Mouse (Mus musculus) monocyte, adult 5-6 weeks (primary cell): ENCODE measurements around the gene Clpsl2. TPM values are rescaled to one million over a fixed set of nuclear protein-coding genes. Genes with fewer than 3 reads are reported as not detected.
"Not testable (repeated sequence)": the region's sequence is repeated elsewhere in the genome, so short reads cannot be mapped to it uniquely, and the experiment has no call there.

Experiments
- ATAC-seq: fragments of 153-309, 156-312 bp; replicated peaks from 2 replicates; pipeline ENCODE4 v1.8.0; 2017; ENCODE audit warnings: mild to moderate bottlenecking; ENCODE audit not compliant: low TSS enrichment, insufficient number of reproducible peaks, severe bottlenecking, poor library complexity, low FRiP score
- total RNA-seq: library from RNA; stranded (forward); fragments of 200-1000, 200-491, 200-594 nt; gene quantifications from 3 replicates; pipeline ENCODE4 v1.2.3, GENCODE M21; 2017

Clpsl2 gene
- total RNA-seq, 1 experiment from 2014 or later, result not detected

GRCm38 (mm10) chr17:28548550-28548949 lies 661 bp upstream of the Clpsl2 start:
- ATAC-seq, result no peak

GRCm38 (mm10) chr17:28553040-28553793 lies 4.0 kb downstream of the Clpsl2 start:
- ATAC-seq, result peak; percentile 77; the same call in 1 of the 2 replicates

- not testable (repeated sequence) for ATAC-seq
Measured at GRCm38 (mm10) chr17:28554021-28554420, 4.8 kb downstream of the Clpsl2 start.

- no peak for ATAC-seq
Measured at GRCm38 (mm10) chr17:28556635-28557396, 7.6 kb downstream of the Clpsl2 start.

GRCm38 (mm10) chr17:28557772-28558171 lies 8.6 kb downstream of the Clpsl2 start:
- no peak for ATAC-seq

- no peak for ATAC-seq
Measured at GRCm38 (mm10) chr17:28560598-28560997, 11.4 kb downstream of the Clpsl2 start, which contains the start of gene Clps. Clps (minus strand) TSS chr17:28560766.

- ATAC-seq, result no peak
Measured at GRCm38 (mm10) chr17:28561613-28562012, 12.4 kb downstream of the Clpsl2 start.

- no peak for ATAC-seq
Measured at GRCm38 (mm10) chr17:28565181-28565580, 16.0 kb downstream of the Clpsl2 start.

- no peak for ATAC-seq
Measured at GRCm38 (mm10) chr17:28567541-28567940, 18.3 kb downstream of the Clpsl2 start.

GRCm38 (mm10) chr17:28571868-28572267 lies 22.7 kb downstream of the Clpsl2 start:
- no peak for ATAC-seq

- no peak for ATAC-seq
Measured at GRCm38 (mm10) chr17:28572521-28572920, 23.3 kb downstream of the Clpsl2 start.

- no peak for ATAC-seq
Measured at GRCm38 (mm10) chr17:28572941-28573340, 23.7 kb downstream of the Clpsl2 start.

GRCm38 (mm10) chr17:28575244-28576125 lies 26.3 kb downstream of the Clpsl2 start, which contains the start of gene Lhfpl5:
Lhfpl5 (plus strand) TSS chr17:28575641.
- ATAC-seq, result no peak

- ATAC-seq, result no peak
Measured at GRCm38 (mm10) chr17:28580396-28580795, 31.2 kb downstream of the Clpsl2 start.

GRCm38 (mm10) chr17:28581056-28581455 lies 31.8 kb downstream of the Clpsl2 start:
- ATAC-seq, result no peak

- ATAC-seq, result no peak
Measured at GRCm38 (mm10) chr17:28586509-28586908, 37.3 kb downstream of the Clpsl2 start.

GRCm38 (mm10) chr17:28588591-28588990 lies 39.4 kb downstream of the Clpsl2 start:
- no peak for ATAC-seq

- no peak for ATAC-seq
Measured at GRCm38 (mm10) chr17:28590596-28590995, 41.4 kb downstream of the Clpsl2 start.

GRCm38 (mm10) chr17:28591476-28591875 lies 42.3 kb downstream of the Clpsl2 start:
- no peak for ATAC-seq
